Mouse (Mus musculus) skeletal muscle tissue, postnatal 0 days (tissue): ENCODE results near the gene 0610012G03Rik. TPM values are rescaled to one million over a fixed set of nuclear protein-coding genes. Genes with fewer than 3 reads are reported as not detected.

Source experiments
- microRNA-seq, 2 experiments: library from miRNA; unstranded; fragments of <30 nt; microRNA quantifications; one replicate each; pipeline ENCODE4; 2016
- polyA plus RNA-seq: library from polyadenylated mRNA; unstranded; fragments of >200 nt; fragmentation: Nextera tagmentation; extraction: Ambion mirVana; gene quantifications from 2 replicates; pipeline ENCODE4 v1.2.1, GENCODE M21; 2015

Gene 0610012G03Rik
- 110 and 119 TPM in 2 replicates for polyA plus RNA-seq

GRCm38 (mm10) chr16:31948345-31948774 is at the start of gene 0610012G03Rik, which contains the start of gene Ncbp2:
TSS of gene 0610012G03Rik (minus strand) at chr16:31948494.
TSS of gene Ncbp2 (plus strand) at chr16:31948513.

GRCm38 (mm10) chr16:31933751-31934549 is 14.3 kb downstream of the 0610012G03Rik start, which contains the start of gene Pigz:
TSS of gene Pigz (plus strand) at chr16:31933851.

Small RNA genes lying within 50 kb of the gene (microRNA-seq; reads per million reads assigned to microRNA genes)
- 0 reads per million in 2 experiments for gene Gm26269

Other genes with a start within 250 kb of the 0610012G03Rik start
- 0.17 and 0.29 TPM in 2 replicates for gene Meltf, start 69.7 kb downstream of the 0610012G03Rik start, polyA plus RNA-seq
- 2.5 and 2.6 TPM in 2 replicates for gene Pigz, start 14.6 kb downstream of the 0610012G03Rik start, polyA plus RNA-seq
- gene Ncbp2, start within 50 bp of the 0610012G03Rik start, polyA plus RNA-seq = 34.7 and 43.7 TPM in 2 replicates
- gene Senp5, start 54.8 kb upstream of the 0610012G03Rik start, polyA plus RNA-seq = 6.2 and 6.3 TPM in 2 replicates
- gene Pak2, start 130.8 kb upstream of the 0610012G03Rik start, polyA plus RNA-seq = 15.9 and 16.9 TPM in 2 replicates
- gene Pigx, start 151.2 kb upstream of the 0610012G03Rik start, polyA plus RNA-seq = 37.9 and 38.3 TPM in 2 replicates
- gene Cep19, start 151.3 kb upstream of the 0610012G03Rik start, polyA plus RNA-seq = 9.8 and 11.2 TPM in 2 replicates
- 13.0 and 20.7 TPM in 2 replicates for gene Nrros, start 217.1 kb upstream of the 0610012G03Rik start, polyA plus RNA-seq
- gene Bex6, start 231.3 kb upstream of the 0610012G03Rik start, polyA plus RNA-seq = not detected in 2 replicates